Mouse (Mus musculus) inflammation-experienced regulatory T-cells, adult 6 months (primary cell): ENCODE results near the gene Cep152. TPM values are rescaled to one million over a fixed set of nuclear protein-coding genes. Genes with fewer than 3 reads are reported as not detected.

Experiments used
- ATAC-seq: one replicate; pipeline ENCODE4 v1.8.0; 2017
- polyA plus RNA-seq, 3 experiments: library from polyadenylated mRNA; unstranded; fragments of 100-300 nt; shearing (Covaris generic); gene quantifications; one replicate each; pipeline ENCODE4 v1.2.1; 2017

The Cep152 gene
- polyA plus RNA-seq = 1 to 10 TPM; 5.0 to 5.8 (median 5.8) TPM

DNA sequence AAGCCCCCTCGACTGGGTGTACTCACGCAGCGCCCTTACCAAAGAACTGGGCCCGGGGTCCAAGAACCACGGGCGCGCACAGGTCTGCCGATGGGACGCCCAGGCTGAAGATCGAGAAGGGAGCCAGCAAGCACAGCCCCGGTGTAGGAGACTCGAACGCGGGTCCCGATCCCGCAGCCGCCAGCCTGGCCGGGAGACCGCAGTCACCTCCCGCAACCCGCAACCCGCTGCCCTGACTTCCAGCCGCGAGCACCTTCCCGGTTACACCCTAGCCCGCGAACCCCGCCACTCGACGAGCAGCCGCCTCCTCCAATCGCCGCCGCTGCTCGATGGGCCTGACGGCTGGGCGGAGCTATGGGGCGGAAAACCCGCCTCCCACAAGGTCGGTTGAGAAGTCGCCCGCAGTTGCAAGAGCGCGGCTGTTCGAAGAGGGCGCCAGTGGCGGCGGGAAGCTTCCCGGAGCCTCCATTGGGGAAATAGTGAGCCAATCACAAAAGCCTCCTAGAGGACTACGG is at the start of gene Cep152:
TSS of gene Cep152 (minus strand) at position 277 of the 515 bp plus-strand sequence.
- peak; percentile 98 for ATAC-seq

GRCm38 (mm10) chr2:125672957-125673631 is 48.2 kb upstream of the Cep152 start, which contains the start of gene Eid1:
Gene Eid1 (plus strand): TSS chr2:125673095.
- peak; percentile 83 for ATAC-seq

GRCm38 (mm10) chr2:125672568-125672956 is 47.6 kb upstream of the Cep152 start:
- no peak for ATAC-seq

DNA sequence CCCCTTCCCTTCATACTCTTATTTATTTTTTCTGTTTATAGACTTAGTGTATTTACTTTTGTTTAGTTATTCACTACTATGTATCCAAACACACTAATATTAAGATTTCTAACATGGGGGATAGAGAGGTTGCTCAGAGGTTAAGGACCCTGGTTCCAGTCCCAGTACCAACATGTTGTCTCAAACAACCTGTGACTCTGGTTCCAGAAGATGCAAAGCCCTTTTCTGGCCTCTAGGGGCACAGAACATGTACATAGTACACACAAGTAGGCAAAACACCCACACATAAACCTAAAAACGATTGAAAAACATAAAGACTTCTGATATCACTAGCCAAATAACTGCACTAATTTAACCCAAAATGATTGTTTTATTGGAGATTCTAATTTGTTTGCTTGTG is 45.9 kb upstream of the Cep152 start:
- ATAC-seq = peak; percentile 22

DNA sequence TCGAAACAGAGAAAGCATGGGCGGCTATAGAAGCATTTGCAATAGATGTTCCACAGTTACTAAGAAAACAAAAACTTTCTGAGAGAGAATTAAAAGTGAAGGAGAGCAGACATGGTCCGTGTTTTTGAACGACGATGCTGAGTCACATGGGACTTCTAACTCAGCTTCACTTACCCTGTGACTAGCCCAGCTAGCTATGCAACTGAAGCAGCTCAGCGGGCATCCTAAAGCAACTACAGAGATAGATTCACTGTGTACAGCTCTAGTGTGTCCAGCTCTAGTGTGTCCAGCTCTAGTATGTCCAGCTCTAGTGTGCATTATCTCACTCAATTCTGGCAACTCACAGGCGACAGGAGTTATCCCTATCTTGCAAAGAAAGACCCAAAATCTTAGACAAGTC is 42.8 kb upstream of the Cep152 start:
- no peak for ATAC-seq

- ATAC-seq = peak; percentile 96
Observed at GRCm38 (mm10) chr2:125667184-125667583, 42.3 kb upstream of the Cep152 start.

DNA sequence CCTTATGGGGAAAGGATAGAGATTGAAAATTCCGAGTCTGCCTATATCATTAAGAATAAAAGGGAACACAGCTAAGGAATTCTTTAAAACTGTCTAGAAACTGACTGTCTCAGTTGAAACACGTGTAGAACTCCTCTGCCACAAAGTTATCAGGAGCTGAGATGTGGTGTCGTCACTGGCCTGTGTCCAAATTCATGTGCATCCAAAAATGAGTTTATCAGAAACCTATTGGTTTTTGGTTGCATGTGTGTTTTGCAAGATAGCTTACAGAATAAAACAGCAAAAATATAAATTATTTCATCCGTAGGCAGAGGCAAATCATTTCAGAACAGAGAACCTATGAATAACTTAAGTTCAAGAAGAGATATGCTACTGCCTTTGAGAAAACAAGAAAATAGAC is 41.8 kb upstream of the Cep152 start:
- ATAC-seq = no peak

DNA sequence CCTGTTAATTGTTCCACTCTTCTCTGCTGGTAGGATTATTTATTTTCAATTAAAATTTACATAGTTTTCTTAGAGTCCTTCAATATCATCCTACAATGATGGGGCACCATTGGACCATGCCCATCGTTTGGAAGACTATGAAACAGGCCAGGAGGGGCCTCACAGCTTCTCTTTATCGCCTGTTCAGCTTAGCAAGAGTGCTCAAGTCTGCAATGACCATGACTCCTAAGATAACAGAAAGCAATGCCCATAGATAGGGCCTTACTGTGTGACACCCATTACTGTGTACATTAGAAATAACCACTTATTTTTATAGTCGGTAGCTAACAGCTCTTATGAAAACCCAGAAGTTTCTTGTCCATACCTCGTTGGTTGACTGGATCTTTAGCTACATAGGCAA is 41.0 kb upstream of the Cep152 start:
- no peak for ATAC-seq

DNA sequence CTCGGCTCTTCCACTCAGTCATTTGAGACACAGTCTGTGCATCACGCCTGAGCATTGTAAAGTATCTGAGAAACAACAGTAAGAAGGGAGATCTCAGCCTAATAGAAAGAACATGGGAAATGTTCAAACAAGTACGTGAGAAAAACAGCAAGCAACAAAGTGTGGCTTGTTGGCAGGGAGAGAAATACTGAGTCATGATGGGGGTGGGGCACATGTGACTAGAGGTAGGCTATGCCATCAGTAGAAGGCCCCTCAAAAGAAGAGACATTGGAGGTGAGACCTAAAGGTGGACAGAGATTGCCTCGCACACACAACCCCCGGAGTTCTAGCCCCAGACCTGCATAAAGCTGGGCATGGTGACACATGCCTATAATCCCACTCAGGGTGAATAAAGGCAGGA is 40.3 kb upstream of the Cep152 start:
- no peak for ATAC-seq

DNA sequence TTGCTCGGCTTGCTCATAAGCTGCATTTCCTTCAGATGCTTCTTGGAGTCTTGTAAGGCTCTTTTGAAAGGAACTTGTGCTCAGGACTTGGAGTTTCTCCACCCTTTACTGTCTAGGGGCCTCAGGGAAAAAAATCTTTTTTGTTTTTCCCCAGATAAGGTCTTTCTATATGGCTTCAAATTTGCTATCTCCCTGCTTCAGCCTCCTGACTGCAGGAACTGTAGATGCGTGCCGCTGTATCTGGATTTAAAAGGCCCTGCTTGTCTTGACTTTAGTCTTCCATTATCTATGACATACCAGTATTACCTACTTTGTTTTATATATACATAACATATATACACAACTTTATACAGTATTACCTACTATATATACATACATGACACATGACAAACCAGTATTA is 37.6 kb upstream of the Cep152 start:
- ATAC-seq = no peak

- no peak for ATAC-seq
Observed at GRCm38 (mm10) chr2:125661156-125661555, 36.2 kb upstream of the Cep152 start.

DNA sequence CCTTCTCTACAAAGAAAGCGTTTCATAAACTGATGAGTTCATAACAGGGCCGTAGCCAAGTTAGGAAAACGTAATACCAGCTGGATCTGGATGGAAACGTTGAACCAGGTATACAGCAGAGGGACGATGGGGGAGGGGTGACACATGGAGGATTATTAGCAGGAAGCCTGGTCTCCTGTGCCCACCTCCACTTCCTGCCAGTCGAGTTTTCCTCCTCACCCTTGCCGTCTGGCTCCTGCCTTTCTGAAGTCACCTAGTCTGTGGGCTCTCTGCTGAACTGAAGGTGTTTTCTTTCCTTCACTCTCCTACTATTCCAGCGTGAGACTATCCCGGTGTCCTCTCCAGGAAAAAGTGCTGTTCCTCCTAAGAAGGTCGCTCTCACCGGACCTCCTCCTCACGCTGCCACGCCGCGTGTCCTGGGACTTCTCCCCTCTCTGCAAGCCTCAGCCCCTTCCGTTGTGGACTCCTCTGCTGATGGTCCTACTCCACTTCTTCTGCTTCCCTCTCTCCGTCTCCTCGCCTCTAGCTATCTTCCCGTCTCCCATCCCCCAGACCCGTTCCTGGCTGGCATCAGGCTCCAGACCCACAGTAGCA is 35.7 kb upstream of the Cep152 start:
- no peak for ATAC-seq

DNA sequence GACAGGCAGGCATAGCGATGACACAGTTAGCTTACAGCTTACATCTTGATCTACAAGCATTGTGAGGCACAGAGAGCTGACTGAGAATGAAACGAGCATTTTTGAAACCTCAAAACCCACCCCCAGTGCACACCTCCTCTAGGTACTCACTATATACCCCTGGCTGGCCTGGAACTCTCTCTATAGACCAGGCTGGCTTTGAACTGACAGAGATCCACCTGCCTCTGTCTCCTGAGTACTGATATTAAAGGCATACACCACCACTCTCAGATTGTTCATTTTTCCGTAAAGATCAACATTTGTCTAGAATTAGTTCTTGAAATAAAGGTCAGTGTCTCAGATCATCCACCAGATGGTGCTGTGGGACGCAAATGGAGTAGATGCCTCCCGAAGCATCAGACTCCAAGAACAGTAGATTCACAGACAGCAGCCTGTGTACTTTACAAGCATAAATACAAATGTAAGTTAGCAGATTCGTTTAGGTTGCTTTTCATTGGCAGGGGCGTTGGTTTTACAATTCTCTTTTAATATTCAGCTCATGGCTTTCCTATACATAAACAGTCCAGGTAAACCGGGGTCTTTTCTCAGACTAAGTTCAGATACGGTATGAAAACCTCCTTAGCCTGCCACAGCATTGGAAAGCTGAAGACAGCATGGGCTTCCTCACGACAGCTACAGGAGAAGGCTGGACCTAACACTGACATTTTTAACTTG is 35.1 kb upstream of the Cep152 start:
- peak; percentile 90 for ATAC-seq

- no peak for ATAC-seq
Observed at GRCm38 (mm10) chr2:125655391-125655790, 30.5 kb upstream of the Cep152 start.

- no peak for ATAC-seq
Observed at GRCm38 (mm10) chr2:125653286-125653685, 28.4 kb upstream of the Cep152 start.

DNA sequence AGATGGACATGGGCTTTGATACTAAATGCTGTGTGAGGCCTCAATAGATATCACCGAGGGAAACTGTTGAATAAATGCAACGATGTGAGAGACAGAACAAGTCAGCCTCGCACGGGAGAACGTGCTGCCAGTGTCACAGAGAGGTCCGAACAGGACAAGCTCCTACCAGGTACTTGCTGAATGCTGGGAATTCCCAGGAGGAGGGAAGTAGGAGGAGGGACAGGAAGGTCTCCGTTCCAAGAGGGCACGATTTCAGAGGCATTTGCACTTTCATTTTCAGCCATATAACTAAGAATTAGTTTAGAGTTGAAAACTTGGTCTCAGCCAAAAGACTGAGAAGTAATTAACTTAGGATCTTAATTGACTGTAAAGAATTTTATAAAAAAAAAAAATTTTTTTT is 26.6 kb upstream of the Cep152 start:
- ATAC-seq = no peak

GRCm38 (mm10) chr2:125650742-125651352 is 25.9 kb upstream of the Cep152 start:
- ATAC-seq = no peak

DNA sequence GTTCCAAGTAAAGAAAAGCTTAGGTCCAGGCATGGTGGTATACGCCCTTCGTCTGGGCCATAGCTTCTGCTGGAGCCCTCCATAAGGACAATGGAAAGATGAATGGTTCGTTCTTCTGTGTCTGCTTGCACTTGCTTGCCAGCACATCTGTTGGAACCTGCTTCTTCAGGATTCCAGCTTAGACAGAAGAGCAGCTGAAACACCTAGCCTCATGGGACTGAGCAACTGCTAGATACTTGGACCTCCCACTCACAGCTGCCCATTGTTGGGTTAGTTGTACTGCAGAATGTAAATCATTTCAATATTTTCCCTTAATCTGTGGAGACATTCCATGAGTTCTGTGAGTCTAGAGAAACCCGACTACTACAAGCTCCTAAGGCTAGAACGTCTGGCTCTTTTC is 25.1 kb upstream of the Cep152 start:
- ATAC-seq = no peak

GRCm38 (mm10) chr2:125644912-125645311 is 20.0 kb upstream of the Cep152 start:
- no peak for ATAC-seq

GRCm38 (mm10) chr2:125637331-125637730 is 12.4 kb upstream of the Cep152 start:
- ATAC-seq = no peak

DNA sequence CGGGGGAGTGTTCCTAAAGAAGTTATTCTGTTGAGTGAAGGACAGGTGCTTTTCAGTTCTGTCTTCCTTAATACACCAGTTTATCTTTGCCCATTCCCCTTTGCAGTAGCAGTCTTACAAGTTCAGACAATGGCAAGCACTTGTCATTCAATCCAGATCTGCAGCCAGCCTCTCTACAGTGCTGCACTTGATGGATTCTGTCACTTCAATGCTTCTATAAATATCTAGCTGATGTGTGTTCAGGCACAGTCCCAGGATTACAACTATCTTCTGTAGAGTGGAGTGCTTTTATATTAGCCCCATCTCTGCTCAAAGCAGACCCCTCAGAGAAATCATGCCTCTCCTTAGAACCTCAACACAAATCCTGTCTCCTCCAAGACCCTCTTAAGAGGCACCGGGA is 5.1 kb upstream of the Cep152 start:
- ATAC-seq = no peak

DNA sequence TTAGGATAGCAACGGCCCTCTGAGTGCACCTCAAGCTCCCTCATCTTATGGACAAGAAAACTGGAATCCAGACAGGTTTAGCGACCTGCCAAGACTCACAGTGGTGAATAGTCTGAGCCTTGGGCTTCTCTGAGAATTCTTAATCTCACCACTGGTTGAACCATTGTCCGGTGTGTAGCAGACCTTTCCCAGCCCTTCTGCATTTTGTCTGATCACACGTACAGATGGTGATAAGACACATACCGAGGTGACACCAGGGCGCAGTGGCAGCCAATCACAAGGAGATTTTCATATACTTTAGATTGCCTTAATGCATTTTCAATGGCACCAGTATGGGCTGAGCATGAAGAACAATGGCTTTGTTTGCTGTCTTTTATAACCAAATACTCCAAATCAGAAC is 3.6 kb upstream of the Cep152 start:
- ATAC-seq = no peak

- ATAC-seq = no peak
Observed at GRCm38 (mm10) chr2:125626536-125626935, 1.6 kb upstream of the Cep152 start.
